Mouse (Mus musculus) kidney, postnatal 14 days (tissue): ENCODE results near the gene Pacs1.
"Not testable (repeated sequence)": the region's sequence is repeated elsewhere in the genome, so short reads cannot be mapped to it uniquely, and the experiment has no call there.

ENCODE experiments used
- DNase-seq: peaks from one replicate; pipeline ENCODE4 v3.0.0; 2022; ENCODE audit warnings: mixed read lengths

Pacs1 gene

DNA sequence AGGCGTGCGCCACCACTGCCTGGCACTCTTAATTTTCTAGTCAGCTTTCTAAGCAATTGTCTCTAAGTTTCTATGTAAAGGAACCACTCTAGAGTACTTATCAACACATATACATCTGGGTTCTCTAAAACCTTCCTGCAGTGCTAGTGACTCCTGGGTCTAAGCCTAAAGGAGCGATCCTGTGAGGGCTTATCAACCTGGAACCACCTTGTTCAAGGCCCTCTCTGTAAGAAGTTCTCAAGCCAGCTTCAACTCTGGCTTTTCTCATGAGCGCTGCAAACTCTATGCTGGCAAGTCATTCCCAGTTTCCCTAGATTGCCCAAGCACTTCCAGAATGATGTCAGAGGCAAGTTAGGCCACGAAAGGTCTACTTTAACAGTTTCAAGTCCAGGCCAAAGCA lies 5.9 kb downstream of the Pacs1 start:
- DNase-seq = no peak

DNA sequence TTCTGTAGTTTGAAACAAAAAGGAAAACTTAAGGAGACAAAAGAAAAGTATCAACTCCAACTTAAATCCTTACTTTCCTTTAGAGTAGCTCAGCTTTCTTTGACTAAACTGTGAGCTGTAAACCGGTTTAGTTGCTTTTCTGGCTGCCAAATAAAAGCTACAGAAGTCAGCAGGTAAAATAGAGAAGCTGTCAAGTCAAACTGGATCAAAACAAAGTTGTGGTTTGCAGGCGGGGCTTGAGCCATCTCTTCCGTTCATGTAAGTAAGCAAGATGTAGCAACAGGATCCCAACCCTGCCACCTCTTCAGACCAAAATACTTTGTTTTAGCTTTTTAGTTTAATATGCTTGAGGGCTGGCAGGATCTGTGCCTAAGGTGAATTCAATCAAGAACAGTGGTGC lies 15.8 kb downstream of the Pacs1 start:
- DNase-seq = no peak

DNA sequence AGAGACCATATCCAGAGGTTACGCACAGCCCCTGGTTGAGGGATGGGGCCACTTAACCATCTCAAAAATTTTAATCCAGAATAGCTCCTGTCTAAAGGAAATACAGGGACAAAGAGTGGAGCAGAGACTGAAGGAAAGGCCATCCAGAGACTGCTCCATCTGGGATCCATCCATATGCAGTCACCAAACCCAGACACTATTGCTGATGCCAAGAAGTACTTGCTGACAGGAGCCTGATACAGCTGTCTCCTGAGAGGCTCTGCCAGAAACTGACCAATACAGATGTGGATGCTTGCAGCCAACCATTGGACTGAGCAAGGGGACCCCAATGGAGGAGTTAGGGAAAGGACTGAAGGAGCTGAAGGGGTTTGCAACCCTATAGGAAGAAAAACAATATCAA lies 35.9 kb downstream of the Pacs1 start:
- not testable (repeated sequence) for DNase-seq

DNA sequence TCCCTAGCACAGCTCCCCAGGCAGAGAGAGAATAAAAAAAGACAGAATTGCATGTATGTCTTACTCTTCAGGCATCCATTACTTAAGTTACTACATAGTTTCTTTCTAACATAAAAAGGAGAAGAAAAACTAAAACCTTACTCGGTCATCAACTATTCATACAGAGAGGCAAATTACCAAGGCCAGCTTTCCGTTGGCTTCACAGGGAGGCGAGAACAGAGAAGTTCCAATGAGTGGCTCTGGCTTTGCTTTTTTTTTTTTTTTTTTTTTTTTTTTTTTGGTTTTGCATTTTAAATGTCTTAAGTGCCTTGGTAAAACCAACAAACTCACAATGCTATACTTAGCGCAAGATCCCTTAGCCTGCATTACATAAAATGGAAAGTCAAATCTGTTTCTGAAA lies 40.2 kb downstream of the Pacs1 start:
- no peak for DNase-seq

DNA sequence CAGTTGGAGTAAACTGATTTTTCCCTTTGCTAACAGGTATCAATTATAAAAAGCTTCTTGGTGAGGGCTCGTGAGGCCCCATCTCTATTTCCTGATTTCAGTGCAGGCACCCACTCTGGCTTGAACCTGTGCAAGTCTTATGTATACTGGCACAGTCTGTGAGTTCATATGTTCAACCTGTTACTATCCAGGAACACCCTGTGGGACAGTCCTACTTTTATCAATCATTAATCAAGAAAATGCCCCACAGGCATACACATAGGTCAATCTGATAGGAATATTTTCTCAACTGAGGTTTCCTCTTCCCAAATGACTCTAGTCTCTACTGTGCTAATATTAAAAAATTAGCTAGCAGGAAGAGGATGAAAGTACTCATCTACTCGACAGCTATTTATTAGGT lies 42.8 kb downstream of the Pacs1 start:
- no peak for DNase-seq

DNA sequence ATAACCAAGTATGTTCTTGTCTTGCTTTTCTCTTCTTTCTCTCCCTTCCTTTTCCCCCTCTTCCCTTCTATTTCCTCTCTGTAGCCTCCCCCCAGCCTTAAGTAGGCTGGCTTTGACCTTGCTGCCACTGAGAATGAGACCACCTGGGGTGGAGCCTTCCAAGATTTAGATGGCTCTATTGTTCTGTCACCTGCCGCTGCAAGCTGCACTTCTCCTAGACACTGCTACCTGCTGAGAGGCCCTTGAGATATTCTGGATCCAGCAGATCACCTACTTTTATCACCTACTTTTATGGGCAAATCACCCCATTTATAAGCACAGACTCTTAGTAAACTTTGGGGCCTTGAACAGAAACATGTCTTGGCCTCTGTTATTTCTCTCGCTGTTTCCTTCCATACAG lies 48.3 kb downstream of the Pacs1 start:
- no peak for DNase-seq

DNA sequence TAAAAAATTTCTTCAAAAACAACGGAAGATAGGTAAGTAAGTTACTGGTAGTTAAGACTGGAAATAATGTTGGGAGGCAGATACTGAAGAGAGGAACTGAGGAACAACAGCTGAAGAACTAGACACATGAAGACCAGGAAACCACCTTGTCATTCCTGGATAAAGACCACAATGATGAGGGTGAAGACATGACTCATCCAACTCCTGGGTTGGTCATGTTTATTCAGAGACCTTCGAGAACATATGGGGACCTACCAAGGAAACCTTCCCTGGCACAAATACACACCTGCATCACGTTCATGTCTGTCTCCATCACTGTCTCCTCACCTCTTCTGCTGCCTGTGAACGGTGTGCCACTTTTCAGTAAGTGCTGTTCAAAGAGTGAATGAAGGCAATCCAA lies 48.8 kb downstream of the Pacs1 start:
- no peak for DNase-seq

DNA sequence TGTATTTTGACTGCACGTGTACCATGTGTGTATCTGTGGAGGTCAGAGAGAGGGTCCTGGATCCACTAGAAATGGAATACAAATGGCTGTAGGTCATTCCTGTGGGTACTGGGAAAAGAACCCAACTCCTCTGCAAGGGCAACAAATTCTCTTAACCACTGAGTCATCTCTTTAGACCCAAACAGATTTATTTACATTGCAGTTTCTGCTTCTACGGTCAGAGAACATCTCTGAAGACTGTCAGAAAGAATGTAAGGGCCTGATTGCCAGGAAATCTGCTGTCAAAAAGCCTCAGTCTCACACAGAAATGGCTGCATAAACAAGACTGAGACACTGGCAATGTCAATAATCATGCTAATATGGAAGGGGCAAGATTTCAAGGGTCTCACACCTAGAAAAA lies 51.0 kb downstream of the Pacs1 start:
- DNase-seq = no peak

DNA sequence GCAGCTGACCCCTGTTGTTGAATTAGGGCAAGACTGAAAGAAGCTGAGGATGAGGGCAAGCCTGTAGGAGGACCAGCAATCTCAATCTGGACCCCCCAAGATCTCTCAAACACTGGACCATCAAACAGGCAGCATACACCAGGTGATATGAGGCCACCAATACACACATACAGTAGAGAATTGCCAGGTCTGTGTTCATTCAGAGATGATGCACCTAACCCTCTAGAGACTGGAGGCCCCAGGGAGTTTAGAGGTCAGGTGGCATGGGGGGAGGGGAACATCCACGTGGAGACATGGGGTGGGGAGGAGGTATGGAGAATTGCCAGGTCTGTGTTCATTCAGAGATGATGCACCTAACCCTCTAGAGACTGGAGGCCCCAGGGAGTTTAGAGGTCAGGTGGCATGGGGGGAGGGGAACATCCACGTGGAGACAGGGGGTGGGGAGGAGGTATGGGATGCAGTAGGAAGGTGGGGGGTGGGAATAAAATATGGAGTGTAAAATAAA lies 51.6 kb downstream of the Pacs1 start:
- not testable (repeated sequence) for DNase-seq

DNA sequence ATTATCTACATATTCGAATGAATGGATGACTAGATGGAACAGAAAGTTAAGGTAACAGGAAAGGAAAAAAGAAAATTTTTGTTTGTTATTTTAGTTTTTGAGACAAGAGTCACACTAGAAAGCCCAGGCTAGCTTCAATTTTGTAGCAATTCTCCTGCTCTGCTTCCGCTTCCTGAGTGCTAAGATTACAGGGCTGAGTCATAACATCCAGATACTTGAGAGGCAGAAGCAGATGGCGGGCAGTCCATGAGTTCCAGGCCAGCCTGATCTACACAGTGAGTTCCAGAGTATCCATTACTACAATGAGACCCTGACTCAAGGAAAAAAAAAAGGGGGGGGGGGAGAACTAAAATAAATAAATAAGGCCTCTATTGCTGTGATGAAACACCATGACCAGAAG lies 52.5 kb downstream of the Pacs1 start:
- DNase-seq = no peak

DNA sequence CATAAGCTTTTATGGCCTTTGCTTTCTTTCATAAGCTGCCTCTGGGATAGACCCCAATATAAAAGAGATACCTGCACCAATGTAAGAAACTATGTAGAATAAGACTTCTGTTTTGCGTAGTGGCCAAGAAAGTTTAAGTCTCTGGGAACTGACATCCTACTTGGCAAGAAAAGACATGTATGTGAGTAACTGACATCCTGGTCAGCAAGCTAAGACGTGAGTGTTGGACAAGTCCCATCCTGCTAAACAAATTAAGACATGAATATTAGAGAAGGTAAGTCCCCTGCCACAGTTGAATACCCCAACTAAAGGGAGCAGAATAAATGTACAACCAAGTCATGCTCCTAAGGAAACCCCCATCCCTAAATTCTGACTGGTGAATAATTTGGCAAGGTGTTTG lies 71.2 kb downstream of the Pacs1 start:
- no peak for DNase-seq

DNA sequence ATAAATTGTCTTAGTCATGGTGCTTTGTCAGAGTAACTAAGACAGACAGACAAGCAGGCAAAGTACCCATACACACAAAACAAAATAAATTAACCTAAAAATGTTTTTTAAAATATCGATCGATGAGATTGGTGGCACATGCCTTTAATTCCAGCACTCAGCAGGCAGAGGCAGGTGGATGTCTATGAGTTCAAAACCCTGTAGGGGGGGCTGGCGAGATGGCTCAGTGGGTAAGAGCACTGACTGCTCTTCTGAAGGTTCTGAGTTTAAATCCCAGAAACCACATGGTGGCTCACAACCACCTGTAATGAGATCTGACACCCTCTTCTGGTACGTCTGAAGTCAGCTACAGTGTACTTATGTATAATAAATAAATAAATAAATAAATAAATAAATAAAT lies 72.3 kb downstream of the Pacs1 start:
- not testable (repeated sequence) for DNase-seq

DNA sequence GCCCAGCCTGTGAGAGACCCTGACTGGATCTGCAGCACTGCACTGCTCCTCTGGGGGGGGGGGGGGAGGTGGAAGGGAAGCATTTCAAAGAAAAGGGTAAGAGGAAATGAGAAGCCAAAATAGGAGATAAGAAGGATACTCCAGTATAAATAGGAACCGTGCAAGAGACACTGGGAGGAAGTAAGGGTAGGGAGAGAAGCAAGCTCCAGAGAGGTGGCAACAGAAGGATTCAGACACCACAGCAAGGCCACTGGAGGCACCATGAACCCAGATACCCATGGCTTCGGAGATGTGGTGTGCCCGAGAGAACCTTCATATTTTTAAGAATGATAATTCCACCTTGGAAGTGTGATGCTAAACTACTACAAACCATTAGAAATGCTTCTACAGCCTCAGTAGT lies 74.4 kb downstream of the Pacs1 start:
- DNase-seq = no peak

DNA sequence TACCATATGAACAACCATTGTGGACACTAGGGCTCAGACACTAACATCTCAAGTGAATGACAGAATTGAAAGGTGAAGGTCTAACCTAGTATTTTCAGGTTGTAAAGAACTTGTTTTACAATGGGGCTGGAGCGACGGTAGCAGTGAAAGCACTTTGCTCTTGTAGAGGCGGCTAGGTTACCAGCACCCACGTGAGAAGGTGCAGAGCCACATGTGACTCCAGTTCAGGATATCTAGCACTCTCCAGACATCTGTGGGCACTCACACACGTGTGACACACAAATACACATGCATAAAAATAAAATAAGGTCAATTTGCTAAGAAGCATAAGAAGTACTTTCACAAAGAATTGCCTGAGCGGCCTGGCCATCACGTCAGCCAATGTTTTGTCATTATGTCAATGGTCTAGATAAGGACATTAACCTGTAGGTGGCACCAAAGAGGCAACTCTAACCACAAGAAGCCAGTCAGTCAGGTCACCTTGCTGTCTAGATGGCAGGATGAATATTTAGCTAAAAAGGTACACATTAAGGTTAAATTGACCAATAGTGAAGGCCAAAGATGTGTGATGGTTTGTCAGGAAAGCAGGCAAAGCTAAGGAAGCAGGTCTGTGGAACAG lies 77.4 kb downstream of the Pacs1 start:
- peak; percentile 72 for DNase-seq

DNA sequence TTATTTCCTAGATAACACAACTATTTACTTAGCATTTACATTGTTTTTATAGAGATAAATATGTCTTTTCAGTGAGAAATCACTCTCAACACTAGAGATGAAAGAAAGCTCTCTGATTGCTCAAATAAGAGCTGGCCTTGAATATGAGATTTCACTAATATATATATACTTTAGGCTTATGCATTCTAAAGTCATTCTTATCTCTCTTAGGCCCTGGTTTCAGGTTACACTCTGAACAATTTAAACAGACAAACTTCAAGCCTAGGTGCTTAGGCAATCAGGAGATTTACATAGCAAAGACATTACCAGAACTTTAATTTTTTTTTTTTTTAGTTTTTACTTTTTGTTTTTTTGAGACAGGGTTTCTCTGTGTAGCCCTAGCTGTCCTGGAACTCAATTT lies 80.5 kb downstream of the Pacs1 start:
- no peak for DNase-seq

DNA sequence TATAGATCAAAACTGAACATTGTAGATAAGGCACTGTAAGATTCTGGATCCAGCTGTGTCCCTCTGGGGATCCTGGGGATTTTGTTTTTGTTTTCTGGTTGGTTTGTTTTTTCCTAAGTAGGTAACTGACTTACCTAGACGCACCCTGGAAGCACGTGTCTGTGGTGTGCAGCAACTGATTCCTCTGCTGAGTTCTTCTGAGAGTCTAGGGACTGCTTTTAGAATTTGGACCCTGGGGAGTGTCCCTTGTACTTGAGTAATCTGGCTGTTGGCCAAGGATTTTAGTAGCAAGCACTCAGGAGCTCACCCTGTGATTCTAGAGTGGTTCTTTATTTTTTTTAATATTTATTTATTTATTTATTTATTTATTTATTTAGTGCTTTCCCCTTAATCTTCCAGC lies 85.5 kb downstream of the Pacs1 start:
- DNase-seq = peak; percentile 41

DNA sequence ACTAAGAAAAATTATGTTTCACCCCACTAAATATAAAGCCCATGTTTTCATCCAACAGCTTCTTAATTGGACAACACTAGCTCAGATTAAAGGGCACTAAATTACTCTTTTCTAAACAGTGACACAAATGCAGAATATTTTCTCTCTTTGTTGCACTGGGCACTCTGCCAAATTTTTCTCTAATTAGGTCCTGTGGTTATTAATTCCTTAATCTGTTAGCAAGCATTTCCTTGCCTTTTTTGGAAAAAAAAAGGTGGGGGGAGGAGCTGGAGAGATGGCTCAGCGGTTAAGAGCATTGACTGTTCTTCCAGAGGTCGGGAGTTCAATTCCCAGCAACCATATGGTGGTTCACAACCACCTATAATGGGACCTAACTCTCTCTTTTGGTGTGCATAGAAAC lies 91.0 kb downstream of the Pacs1 start:
- peak; percentile 48 for DNase-seq

DNA sequence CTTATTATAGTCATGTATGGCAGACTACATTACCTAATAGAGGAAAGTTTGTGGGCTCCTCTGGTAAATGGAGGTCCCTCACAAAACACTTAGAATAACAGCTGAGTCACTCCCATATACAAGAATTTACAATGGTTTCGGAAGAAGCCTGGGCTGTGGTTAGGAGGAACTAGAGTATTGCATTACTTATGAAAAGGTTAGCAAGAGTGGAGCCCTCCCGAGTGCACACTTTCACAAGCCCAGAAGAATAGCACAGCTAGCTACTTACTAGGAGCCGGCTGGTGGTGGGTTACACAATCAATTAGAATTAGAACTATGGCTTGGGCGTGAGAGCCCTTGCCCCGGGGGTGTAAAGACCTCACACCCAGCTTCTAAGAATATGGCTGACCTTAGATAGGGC lies 94.3 kb downstream of the Pacs1 start:
- no peak for DNase-seq

DNA sequence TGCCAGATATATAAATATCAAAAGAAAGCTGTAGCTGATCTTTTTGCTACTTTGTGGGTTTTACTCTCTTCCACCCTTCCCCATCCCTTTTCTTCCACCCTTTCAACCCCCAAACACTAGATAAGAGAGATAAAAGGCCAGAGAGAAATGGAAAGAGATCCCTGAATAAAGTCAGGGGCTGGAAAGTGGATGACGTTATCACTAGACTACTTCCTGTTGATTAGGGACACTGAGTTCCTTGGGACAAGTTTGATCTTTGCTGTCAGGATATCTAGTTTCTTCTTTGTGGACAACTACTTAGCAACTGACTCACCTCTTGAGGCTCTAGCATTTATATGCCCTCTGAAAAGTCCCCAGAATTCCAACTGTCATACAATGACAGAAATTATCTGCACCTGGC lies 102.5 kb downstream of the Pacs1 start:
- DNase-seq = no peak

DNA sequence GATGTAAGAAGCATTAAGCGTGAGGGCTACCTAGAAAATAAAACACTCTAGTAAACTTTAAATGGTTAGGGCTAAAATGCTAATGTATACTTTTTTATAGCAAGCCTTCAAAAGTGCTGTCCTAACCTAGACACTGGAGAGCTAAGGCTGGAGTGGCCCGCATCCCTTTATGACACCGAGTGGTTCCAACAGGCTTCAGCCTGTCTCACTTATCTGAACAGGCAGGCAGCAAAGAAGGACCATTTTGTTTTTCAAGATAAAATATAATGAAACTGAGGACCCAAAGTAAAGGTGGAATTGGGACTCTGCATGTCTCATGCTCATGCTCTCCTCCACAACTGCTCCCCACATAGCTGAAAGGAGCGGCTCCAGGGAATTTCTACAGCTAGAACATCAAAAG lies 105.4 kb downstream of the Pacs1 start:
- DNase-seq = no peak

DNA sequence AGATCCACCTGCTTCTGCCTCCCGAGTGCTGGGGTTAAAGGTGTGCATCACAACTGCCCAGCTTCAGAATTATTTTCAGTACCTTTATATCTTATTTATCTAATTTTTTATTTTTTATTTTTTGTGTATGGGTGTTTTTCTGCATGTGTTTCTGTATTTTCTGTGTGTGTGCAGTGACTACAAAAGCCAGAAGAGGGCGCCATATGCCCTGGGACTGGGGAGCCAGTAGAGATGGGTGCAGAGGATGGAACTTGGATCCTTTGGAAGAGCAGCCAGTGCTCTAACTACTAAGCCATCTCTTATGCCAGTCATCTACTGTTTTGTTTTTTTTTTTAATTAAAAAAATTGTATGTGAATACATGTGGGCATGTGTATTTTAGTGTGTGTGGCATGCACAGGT lies 108.5 kb downstream of the Pacs1 start:
- DNase-seq = peak; percentile 13

DNA sequence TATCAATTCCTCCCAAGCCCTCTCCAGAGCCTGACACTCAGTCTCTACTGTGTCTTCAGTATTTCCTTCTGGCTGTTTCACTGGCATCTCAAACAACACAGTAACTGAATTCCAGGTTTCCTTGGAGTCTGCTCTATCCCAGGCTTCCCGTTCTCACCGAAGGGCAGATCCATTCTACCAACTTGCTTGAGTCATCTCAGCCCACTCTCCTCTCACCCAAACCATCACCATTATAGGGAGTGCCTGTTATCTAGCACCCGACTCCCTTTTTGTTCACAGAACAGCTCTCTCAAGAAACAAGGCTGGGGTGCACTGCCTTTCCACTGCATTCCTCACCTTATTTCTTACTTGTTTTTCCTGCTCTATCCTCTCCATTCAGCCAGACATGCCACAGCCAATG lies 111.0 kb downstream of the Pacs1 start:
- DNase-seq = no peak

DNA sequence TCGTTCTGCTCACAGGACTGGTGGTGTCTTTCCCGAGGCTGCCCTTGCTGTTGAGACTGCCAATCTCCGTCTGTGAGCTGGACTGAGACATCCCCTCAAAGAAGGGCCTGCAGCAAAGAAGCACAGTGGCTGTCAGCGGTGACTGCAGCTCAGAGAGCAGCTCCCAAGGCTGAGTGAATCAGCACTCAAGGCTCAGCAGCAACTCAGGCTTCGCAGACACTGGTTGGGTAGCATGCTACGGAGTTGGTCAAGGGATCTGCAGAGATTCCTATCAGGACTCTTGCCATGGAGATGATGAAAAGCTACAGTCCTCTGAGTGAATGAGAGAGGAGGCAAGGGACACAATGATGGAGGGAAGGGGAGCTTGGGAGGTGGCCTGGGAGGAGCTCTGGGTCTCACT lies 120.7 kb downstream of the Pacs1 start:
- DNase-seq = no peak

DNA sequence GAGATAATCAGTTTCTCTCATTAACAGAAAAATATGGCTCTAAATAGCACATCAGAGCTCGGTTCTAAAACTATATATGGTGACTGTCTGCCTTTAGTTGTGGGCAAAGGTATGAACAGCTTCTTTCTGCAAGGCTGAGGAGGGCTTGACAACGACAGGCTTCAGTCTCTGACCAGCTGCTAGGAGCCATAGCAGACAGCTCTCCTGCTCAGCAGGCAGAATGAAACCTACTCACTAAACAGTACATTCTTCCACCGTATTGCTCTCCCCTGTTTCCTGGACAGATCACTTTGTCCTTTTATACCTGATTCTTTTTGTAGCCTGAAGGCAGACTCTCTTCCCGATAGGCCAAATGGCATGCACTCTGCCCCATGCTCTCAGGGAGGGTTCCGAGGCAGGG lies 121.2 kb downstream of the Pacs1 start:
- no peak for DNase-seq

DNA sequence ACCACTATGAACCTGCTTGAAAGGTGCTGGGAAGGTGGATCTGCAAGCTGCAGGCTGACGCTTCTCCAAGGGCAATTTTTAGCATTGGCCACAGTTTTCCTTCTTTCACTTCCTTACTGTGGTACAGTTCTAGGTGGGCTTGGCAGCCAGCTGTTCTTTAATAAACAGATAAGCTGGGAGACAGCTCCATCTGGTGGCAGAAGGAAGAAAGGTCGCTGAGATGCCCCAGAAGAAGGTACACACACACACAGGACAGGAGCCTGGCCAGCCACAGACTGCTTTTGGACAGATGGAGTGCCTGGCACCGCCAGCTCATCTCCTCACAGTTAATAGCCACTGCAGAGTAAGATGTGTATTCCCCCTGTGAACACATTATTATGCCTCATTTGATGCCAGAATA lies 121.6 kb downstream of the Pacs1 start:
- DNase-seq = peak; percentile 69

DNA sequence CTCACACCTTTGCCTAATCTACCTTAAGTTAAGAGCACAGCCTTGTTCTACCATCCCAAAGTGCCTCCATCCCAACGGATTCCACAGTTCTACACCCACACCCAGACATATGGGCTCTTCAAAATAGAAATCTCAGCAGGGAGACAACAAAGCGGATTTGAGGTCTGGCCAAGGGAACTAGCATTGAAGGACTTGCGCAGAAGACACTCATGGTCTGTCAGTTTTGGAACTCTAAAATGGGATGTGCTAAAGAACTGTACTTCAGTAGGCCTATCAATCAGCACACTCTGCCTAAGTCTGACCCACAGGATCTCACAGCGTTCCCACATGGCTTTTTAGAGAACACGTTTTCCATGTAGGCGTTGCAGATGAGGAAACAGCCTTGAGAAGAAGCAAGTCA lies 122.6 kb downstream of the Pacs1 start:
- no peak for DNase-seq
